Mouse (Mus musculus): ENCODE measurements at regions not wholly inside any gene's neighbourhood (a gene's known extent, or its start where the extent isn't known, plus 50 kb on each side); places are given as distances from the start of the nearest gene placed in this dataset.

DNA sequence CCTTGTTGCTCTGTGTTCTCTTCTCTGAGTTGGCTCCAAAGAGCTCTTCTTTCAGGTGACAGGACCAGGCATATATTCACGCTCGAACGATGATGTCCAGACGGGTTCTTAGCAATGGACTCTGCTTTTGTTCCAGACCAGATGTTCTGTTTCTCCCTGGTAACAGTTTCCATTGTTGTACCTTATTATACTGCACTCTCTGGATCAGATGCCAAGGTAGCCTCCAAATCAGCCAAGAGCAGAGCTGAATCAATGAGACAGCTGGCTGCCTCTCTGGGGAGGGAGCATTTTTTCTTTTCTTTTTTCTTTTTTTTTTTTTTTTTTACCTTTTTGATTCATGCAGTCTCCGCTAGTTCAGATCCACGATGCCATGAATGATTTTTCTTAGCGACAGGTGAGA lies 50.9 kb upstream of the Nxph1 start:
- no peak for ATAC-seq (ENCODE audit: insufficient read depth, low FRiP score)
- H3K4me3 ChIP-seq (replicated peaks; ENCODE audit: low read length), result no peak overlapping the region
- no peaks in the 10 kb centered on the region for H3K4me1 ChIP-seq (ENCODE audit: control insufficient read depth, insufficient read depth, low read length)
- H3K27ac ChIP-seq (ENCODE audit: low read length), result no peak overlapping the region
- no peak overlapping the region for H3K4me2 ChIP-seq (ENCODE audit: low read depth, low read length)
- H3K27me3 ChIP-seq (ENCODE audit: control insufficient read depth, insufficient read depth, low read length), result no peaks in the 10 kb centered on the region
- no peak overlapping the region for H3K9ac ChIP-seq (ENCODE audit: low read length)
- no peaks in the 10 kb centered on the region for H3K9me3 ChIP-seq (replicated peaks; ENCODE audit: control insufficient read depth, low read length)
- WGBS, result 75% methylated on average over 7 of the region's 7 CpGs
- H3K36me3 ChIP-seq (ENCODE audit: control insufficient read depth, insufficient read depth, low read length), result no peaks in the 10 kb centered on the region

GRCm38 (mm10) chr6:8898268-8898667 lies 50.0 kb upstream of the Nxph1 start:
- Histone ChIP-seq H3K9me3 (replicated peaks; ENCODE audit: control insufficient read depth, low read length) (no peaks in the 10 kb centered on the region), H3K4me1 (ENCODE audit: control insufficient read depth, insufficient read depth, low read length) (no peaks in the 10 kb centered on the region), H3K36me3 (ENCODE audit: control insufficient read depth, insufficient read depth, low read length) (no peaks in the 10 kb centered on the region), H3K4me2 (ENCODE audit: low read depth, low read length) (no peak overlapping the region), H3K27ac (ENCODE audit: low read length) (no peak overlapping the region), H3K27me3 (ENCODE audit: control insufficient read depth, insufficient read depth, low read length) (no peaks in the 10 kb centered on the region), H3K4me3 (replicated peaks; ENCODE audit: low read length) (no peak overlapping the region), H3K9ac (ENCODE audit: low read length) (no peak overlapping the region)
- no peak for ATAC-seq (ENCODE audit: insufficient read depth, low FRiP score)
- WGBS, result 23% methylated on average over 3 of the region's 3 CpGs
